Mouse (Mus musculus) thymus, postnatal 10 days (tissue): ENCODE results near the gene Tesc.

Experiments
- DNase-seq, 2 experiments: peaks; one replicate each; pipeline ENCODE4 v3.0.0; 2021; ENCODE audit warnings: low spot score in 2 of 2

Tesc gene

GRCm38 (mm10) chr5:118027698-118028190, at the start of gene Tesc:
TSS of gene Tesc (plus strand) at chr5:118027743.
- no peak for DNase-seq

- no peak for DNase-seq
Measured at GRCm38 (mm10) chr5:117978159-117978697, 49.3 kb upstream of the Tesc start.

- no peak for DNase-seq
Measured at GRCm38 (mm10) chr5:117979082-117979481, 48.5 kb upstream of the Tesc start.

- no peak for DNase-seq
Measured at GRCm38 (mm10) chr5:117980921-117981320, 46.6 kb upstream of the Tesc start.

DNA sequence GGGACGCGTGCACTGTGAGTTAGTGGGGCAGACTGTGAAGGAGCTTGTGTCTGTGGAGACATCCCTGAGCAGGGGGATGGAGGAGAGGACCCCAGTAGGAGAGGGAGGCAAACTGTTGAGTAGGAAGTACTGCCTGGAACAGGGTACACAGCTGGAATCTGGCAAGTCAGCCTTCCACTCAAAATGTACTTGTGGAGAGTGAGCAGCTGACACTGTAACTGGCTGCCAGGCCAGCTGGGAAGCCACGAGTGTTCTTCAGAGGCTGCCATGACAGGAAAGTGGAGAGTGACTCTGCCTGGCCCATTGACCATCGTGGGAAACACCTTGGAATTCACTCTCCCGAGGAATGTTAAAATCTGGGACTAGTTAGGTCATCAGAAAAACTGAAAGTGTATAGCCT, 45.6 kb upstream of the Tesc start:
- DNase-seq: no peak

- DNase-seq: no peak
Measured at GRCm38 (mm10) chr5:117986327-117986726, 41.2 kb upstream of the Tesc start.

DNA sequence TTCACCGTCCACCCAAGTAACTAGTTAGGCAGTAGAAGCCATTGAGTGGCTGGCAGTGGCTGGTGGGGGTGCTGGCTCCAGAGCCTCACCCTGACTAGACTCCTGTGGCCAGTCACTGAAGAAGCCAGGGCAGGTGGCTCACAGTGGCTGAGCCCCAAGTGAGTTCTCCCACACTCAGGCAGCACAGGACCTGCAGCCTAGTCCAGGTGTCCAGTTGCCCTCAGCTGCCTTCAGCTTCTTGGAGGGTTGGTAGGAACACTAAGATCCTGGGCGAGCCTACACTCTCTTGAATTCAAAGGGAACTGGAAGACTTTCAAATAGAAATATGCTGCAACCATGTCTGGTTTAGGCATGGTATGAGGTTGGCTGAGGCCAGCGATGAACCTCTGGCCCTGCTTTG, 39.7 kb upstream of the Tesc start:
- no peak for DNase-seq

DNA sequence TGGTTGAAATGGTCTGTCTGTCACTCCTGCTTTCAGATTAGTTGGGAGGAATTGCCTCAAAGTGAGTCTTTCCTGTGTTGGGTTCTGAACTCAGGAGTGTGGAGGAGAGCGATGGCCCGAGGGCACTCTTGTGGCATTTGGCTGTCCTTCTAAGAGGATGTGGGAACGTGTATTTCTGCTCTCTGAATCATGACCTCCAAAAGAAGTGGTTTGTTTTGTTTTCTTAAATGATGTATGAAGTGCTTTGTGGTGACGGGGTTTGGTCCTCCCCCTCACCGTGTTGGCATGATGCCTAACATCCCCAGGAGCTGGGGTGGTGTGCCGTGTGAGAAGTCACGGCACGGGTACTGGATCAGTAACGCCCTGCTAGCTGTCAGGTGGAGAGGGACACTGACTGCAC, 39.2 kb upstream of the Tesc start:
- no peak for DNase-seq

GRCm38 (mm10) chr5:117989773-117990172, 37.8 kb upstream of the Tesc start:
- no peak for DNase-seq

- no peak for DNase-seq
Measured at GRCm38 (mm10) chr5:117990957-117991356, 36.6 kb upstream of the Tesc start.

- DNase-seq: no peak
Measured at GRCm38 (mm10) chr5:117993550-117993949, 34.0 kb upstream of the Tesc start.

GRCm38 (mm10) chr5:117995372-117995901, 32.1 kb upstream of the Tesc start:
- DNase-seq: no peak

GRCm38 (mm10) chr5:117995911-117996310, 31.6 kb upstream of the Tesc start:
- DNase-seq: no peak

DNA sequence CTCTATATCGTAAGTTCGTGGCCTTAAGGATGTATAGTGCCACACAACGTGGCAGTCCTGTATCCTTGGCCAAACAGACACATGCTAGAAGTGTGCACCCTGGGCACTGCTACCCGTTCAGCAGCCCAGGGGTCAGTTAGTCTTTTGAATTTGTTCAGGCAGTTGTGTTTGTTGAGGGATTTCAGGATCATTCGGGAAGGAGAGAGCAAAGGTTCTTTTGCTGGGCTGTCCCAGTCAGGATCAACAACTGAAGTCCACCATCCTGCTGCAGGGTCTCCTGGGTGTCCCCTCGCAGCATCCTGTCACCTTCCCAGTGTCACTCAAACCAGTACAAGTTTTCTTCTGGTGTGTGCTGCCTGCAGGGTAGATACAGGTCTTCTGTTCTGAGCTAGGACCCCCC, 31.0 kb upstream of the Tesc start:
- no peak for DNase-seq

DNA sequence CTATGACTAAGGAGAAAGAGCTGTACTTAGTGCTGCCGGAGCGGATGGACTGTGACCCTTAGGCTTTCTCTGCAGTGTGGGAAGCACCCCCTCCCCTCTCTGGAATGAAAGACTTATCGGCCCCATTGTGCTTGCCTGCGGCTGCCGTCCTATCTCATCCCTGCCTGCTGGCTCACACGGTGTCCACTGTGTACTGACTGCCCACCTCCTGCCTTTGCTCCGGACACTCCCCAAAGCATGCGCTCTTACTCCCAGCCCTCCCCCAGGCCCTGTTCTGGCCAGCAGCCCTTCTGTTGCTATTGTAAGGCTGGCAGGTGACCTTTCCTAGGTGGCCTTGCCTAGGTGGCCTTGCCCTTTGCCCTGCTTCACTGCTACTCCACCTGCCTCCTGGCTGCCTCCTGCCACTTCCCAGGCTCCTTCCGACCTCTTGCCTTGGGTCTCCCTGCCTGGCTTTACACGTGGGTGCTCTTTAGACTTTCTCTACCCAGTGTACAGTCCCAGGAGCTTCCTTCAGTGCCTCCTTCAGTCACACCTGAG, 30.0 kb upstream of the Tesc start:
- no peak for DNase-seq

GRCm38 (mm10) chr5:117999061-117999460, 28.5 kb upstream of the Tesc start:
- no peak for DNase-seq

GRCm38 (mm10) chr5:117999584-117999983, 28.0 kb upstream of the Tesc start:
- DNase-seq: no peak

DNA sequence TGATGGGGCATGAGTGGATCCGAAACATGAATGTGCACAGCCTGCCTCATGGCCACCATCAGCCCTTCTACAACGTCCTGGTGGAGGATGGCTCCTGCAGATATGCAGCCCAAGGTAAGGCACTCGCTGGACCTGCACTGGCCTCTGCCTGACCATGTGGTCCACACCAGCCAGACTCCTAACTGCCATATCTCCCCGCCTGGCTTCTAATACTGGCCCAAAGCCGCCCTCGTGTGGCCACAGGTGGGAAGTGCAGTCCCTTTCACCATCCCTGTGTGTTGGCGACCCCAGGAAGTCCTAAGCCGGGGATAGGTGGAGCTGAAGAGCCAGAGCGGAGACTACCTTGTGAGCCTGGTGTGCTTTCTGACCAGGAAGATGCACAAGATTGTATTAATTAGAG, 25.5 kb upstream of the Tesc start:
- DNase-seq: peak; percentile 26 to 65

- peak; percentile 23 to 77 for DNase-seq
Measured at GRCm38 (mm10) chr5:118004619-118005018, 22.9 kb upstream of the Tesc start.

- no peak for DNase-seq
Measured at GRCm38 (mm10) chr5:118005728-118006127, 21.8 kb upstream of the Tesc start.

- no peak for DNase-seq
Measured at GRCm38 (mm10) chr5:118008344-118008743, 19.2 kb upstream of the Tesc start.

GRCm38 (mm10) chr5:118010872-118011271, 16.7 kb upstream of the Tesc start:
- DNase-seq: no peak

DNA sequence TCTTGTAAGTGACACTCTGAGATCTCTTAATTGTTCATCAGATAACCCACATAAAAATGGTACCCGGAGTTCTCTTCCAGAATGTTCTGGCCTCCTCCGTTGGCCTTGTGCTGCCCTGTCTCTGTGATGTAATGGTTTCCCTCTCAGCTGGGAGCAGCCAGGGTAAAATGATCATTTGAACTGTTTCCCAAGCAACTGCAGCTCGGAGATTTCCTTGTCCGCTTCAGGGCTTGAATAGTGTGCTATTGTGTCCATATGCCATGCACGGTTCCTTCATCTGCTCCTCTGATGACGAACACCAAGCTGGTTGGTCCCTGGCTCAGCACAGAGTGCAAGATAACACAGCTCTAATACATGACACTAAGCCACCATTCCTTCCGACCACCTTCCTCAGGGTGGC, 15.7 kb upstream of the Tesc start:
- no peak for DNase-seq

DNA sequence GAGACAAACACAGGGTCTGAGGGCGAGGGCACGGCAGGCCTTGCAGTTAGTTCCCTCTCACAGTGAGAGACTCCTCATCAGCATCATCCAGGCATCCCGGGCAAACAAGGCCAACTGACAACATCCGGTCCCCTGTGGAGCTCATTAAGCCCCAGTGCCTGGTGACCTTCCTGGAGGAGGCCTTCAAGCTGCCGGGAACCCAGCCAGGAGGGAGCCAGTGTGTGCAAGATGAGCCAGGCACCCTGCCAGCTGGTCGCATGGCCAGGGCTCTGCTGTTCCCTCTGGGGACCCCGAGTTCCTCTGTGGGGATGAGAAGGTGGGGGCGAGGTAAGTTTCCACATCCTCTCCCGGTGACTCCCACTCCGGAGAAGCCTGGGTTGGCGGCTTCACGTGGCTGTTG, 12.5 kb upstream of the Tesc start:
- DNase-seq: no peak
